Mouse (Mus musculus): ENCODE data around the gene Hunk. TPM values are rescaled to one million over a fixed set of nuclear protein-coding genes. Genes with fewer than 3 reads are reported as not detected.

Gene Hunk
- total and polyA plus RNA-seq, 3 experiments: 0.01 TPM; not detected in 2

GRCm38 (mm10) chr16:90545509-90545908 is 159.7 kb downstream of the Hunk start:
- Histone ChIP-seq H3K9ac (ENCODE audit: control insufficient read depth, low read depth, low read length, poor library complexity, severe bottlenecking) (no peak overlapping the region), H3K27ac (ENCODE audit: control insufficient read depth, low read depth, low read length) (no peak overlapping the region), H3K36me3 (ENCODE audit: control insufficient read depth in 1 of 2, insufficient read depth in 2 of 2, low read length in 2 of 2) (no peaks in the 10 kb centered on the region), H3K9me3 (replicated peaks; ENCODE audit: insufficient read depth, low read length) (no peaks in the 10 kb centered on the region), H3K27me3 (ENCODE audit: control insufficient read depth in 1 of 2, insufficient read depth in 2 of 2, low read length in 2 of 2) (no peaks in the 10 kb centered on the region), H3K4me3 (ENCODE audit: control insufficient read depth in 1 of 2, insufficient read depth in 1 of 2, low read depth in 2 of 2, low read length in 2 of 2) (no peak overlapping the region), H3K4me1 (ENCODE audit: control insufficient read depth in 1 of 2, insufficient read depth in 2 of 2, low read length in 2 of 2) (no peaks in the 10 kb centered on the region), H3K79me2 (ENCODE audit: control insufficient read depth, insufficient read depth, low read length, poor library complexity) (no peaks in the 10 kb centered on the region)
- no peak for DNase-seq (ENCODE audit: low read depth, low spot score)
- TF ChIP-seq HCFC1 (IDR thresholded peaks at IDR 0.05; ENCODE audit: low read depth, low read length) (no peak), TCF12 (IDR thresholded peaks at IDR 0.05; ENCODE audit: low read depth, low read length) (no peak), GABPA (IDR thresholded peaks at IDR 0.05; ENCODE audit: low read depth, low read length) (no peak)

GRCm38 (mm10) chr16:90546591-90546990 is 160.8 kb downstream of the Hunk start:
- H3K9me3 ChIP-seq (replicated peaks; ENCODE audit: insufficient read depth, low read length): no peaks in the 10 kb centered on the region
- no peak overlapping the region for H3K4me3 ChIP-seq (ENCODE audit: control insufficient read depth in 1 of 2, insufficient read depth in 1 of 2, low read depth in 2 of 2, low read length in 2 of 2)
- H3K36me3 ChIP-seq (ENCODE audit: control insufficient read depth in 1 of 2, insufficient read depth in 2 of 2, low read length in 2 of 2): no peaks in the 10 kb centered on the region
- H3K9ac ChIP-seq (ENCODE audit: control insufficient read depth, low read depth, low read length, poor library complexity, severe bottlenecking): no peak overlapping the region
- TF ChIP-seq E2F4 (IDR thresholded peaks at IDR 0.05; ENCODE audit: borderline replicate concordance, low read depth, low read length) (no peak), ETS1 (IDR thresholded peaks at IDR 0.05; ENCODE audit: low read depth, low read length) (no peak), SIN3A (IDR thresholded peaks at IDR 0.05; ENCODE audit: low read length) (no peak), CTCF (IDR thresholded peaks at IDR 0.05 in 2 of 3, conservative IDR thresholded peaks at IDR 0.05 in 1 of 3; ENCODE audit: control insufficient read depth in 1 of 3, insufficient read depth in 1 of 3, low read depth in 2 of 3, low read length in 3 of 3, poor library complexity in 1 of 3, severe bottlenecking in 1 of 3) (no peak), TCF12 (IDR thresholded peaks at IDR 0.05; ENCODE audit: low read depth, low read length) (no peak), HCFC1 (IDR thresholded peaks at IDR 0.05; ENCODE audit: low read depth, low read length) (no peak), UBTF (IDR thresholded peaks at IDR 0.05; ENCODE audit: borderline replicate concordance, insufficient read depth, low read depth, low read length) (no peak)
- H3K27me3 ChIP-seq (ENCODE audit: control insufficient read depth in 1 of 2, insufficient read depth in 2 of 2, low read length in 2 of 2): no peaks in the 10 kb centered on the region
- no peaks in the 10 kb centered on the region for H3K4me1 ChIP-seq (ENCODE audit: control insufficient read depth in 1 of 2, insufficient read depth in 2 of 2, low read length in 2 of 2)
- no peak overlapping the region for H3K27ac ChIP-seq (ENCODE audit: control insufficient read depth, low read depth, low read length)
- H3K79me2 ChIP-seq (ENCODE audit: control insufficient read depth, insufficient read depth, low read length, poor library complexity): no peaks in the 10 kb centered on the region
- DNase-seq (ENCODE audit: low read depth, low spot score): no peak

- H3K9ac ChIP-seq (ENCODE audit: control insufficient read depth, low read depth, low read length, poor library complexity, severe bottlenecking): no peak overlapping the region
- DNase-seq (ENCODE audit: low read depth, low spot score): no peak
- H3K4me1 ChIP-seq (ENCODE audit: control insufficient read depth in 1 of 2, insufficient read depth in 2 of 2, low read length in 2 of 2): no peaks in the 10 kb centered on the region
- H3K27ac ChIP-seq (ENCODE audit: control insufficient read depth, low read depth, low read length): no peak overlapping the region
- H3K9me3 ChIP-seq (replicated peaks; ENCODE audit: insufficient read depth, low read length): no peaks in the 10 kb centered on the region
- TF ChIP-seq CHD1 (IDR thresholded peaks at IDR 0.05; ENCODE audit: low read depth, low read length) (no peak), CHD2 (IDR thresholded peaks at IDR 0.05; ENCODE audit: low read length) (no peak), POLR2AphosphoS5 (IDR thresholded peaks at IDR 0.05; ENCODE audit: borderline replicate concordance, low read depth, low read length) (no peak), GABPA (IDR thresholded peaks at IDR 0.05; ENCODE audit: low read depth, low read length) (no peak), E2F4 (IDR thresholded peaks at IDR 0.05; ENCODE audit: borderline replicate concordance, low read depth, low read length) (no peak), MAX (IDR thresholded peaks at IDR 0.05; ENCODE audit: low read length) (no peak), ZC3H11A (IDR thresholded peaks at IDR 0.05; ENCODE audit: low read depth, low read length) (no peak)
- no peaks in the 10 kb centered on the region for H3K27me3 ChIP-seq (ENCODE audit: control insufficient read depth in 1 of 2, insufficient read depth in 2 of 2, low read length in 2 of 2)
- H3K4me3 ChIP-seq (ENCODE audit: control insufficient read depth in 1 of 2, insufficient read depth in 1 of 2, low read depth in 2 of 2, low read length in 2 of 2): no peak overlapping the region
- no peaks in the 10 kb centered on the region for H3K79me2 ChIP-seq (ENCODE audit: control insufficient read depth, insufficient read depth, low read length, poor library complexity)
- H3K36me3 ChIP-seq (ENCODE audit: control insufficient read depth in 1 of 2, insufficient read depth in 2 of 2, low read length in 2 of 2): no peaks in the 10 kb centered on the region
Observed at GRCm38 (mm10) chr16:90547996-90548395, 162.2 kb downstream of the Hunk start.

Other genes starting within 250 kb of the Hunk start
- gene Tiam1, start 242.2 kb upstream of the Hunk start, total RNA-seq (2012; rRNA removed): 15.0 and 16.7 TPM in 2 replicates
- gene Tiam1, start 242.2 kb upstream of the Hunk start, polyA plus RNA-seq (2012; ENCODE audit: insufficient read depth in 1 of 2, insufficient read length in 2 of 2, low read depth in 1 of 2, low replicate concordance in 2 of 2, missing spikeins in 1 of 2): 10 to 100 TPM; 19.9 to 23.9 TPM
- gene Sod1, start 165.3 kb upstream of the Hunk start, total RNA-seq (2012; rRNA removed): 380 and 494 TPM in 2 replicates
- 1,000 to 10,000 TPM in 1 of 2 experiments, 100 to 1,000 TPM in 1; 474 to 1,094 TPM for gene Sod1, start 165.3 kb upstream of the Hunk start, polyA plus RNA-seq (2012; ENCODE audit: insufficient read depth in 1 of 2, insufficient read length in 2 of 2, low read depth in 1 of 2, low replicate concordance in 2 of 2, missing spikeins in 1 of 2)
- 12.2 and 12.3 TPM in 2 replicates for gene Scaf4, start 101.5 kb upstream of the Hunk start, total RNA-seq (2012; rRNA removed)
- gene Scaf4, start 101.5 kb upstream of the Hunk start, polyA plus RNA-seq (2012; ENCODE audit: insufficient read depth in 1 of 2, insufficient read length in 2 of 2, low read depth in 1 of 2, low replicate concordance in 2 of 2, missing spikeins in 1 of 2): 10 to 100 TPM in 1 of 2 experiments, not detected in 1; 56.2 TPM

All from MEL (cell line).